Mouse (Mus musculus) liver, adult 2 months (tissue): Measurements from ENCODE around the gene Gm17359. TPM values are rescaled to one million over a fixed set of nuclear protein-coding genes. Genes with fewer than 3 reads are reported as not detected.

ENCODE experiments used
- DNase-seq: peaks from one replicate; pipeline ENCODE4 v3.0.0-alpha.2; 2011; ENCODE audit warnings: low read depth, low spot score; ENCODE audit errors: extremely low read depth
- H3K27ac ChIP-seq: fragments of 200-500 bp; replicated peaks from 2 replicates; pipeline ENCODE4 v1.5.1; 2012; ENCODE audit warnings: low read depth, mild to moderate bottlenecking, control low read depth, inconsistent platforms, low read length; ENCODE audit not compliant: insufficient read depth
- H3K27me3 ChIP-seq: fragments of 200-500 bp; 2 replicates; pipeline ENCODE4 v1.6.1; 2012; ENCODE audit warnings: mild to moderate bottlenecking, moderate library complexity, low read length, inconsistent platforms; ENCODE audit not compliant: control insufficient read depth, insufficient read depth
- H3K36me3 ChIP-seq: fragments of 200-500 bp; 2 replicates; pipeline ENCODE4 v1.6.1; 2012; ENCODE audit warnings: low read length, inconsistent platforms; ENCODE audit not compliant: control insufficient read depth, insufficient read depth
- H3K4me1 ChIP-seq: fragments of 200-500 bp; 2 replicates; pipeline ENCODE4 v1.6.1; 2011; ENCODE audit warnings: low read length; ENCODE audit not compliant: control insufficient read depth, insufficient read depth
- H3K4me3 ChIP-seq: fragments of 200-500 bp; 2 replicates; pipeline ENCODE4 v1.5.1; 2011; ENCODE audit warnings: low read depth, mild to moderate bottlenecking, control low read depth, low read length, moderate library complexity; ENCODE audit not compliant: insufficient read depth
- H3K79me2 ChIP-seq: fragments of 200-500 bp; 2 replicates; pipeline ENCODE4 v1.6.1; 2012; ENCODE audit warnings: inconsistent platforms, mild to moderate bottlenecking, low read length, moderate library complexity; ENCODE audit not compliant: control insufficient read depth, insufficient read depth
- H3K9ac ChIP-seq: fragments of 200-500 bp; 2 replicates; pipeline ENCODE4 v1.6.1; 2012; ENCODE audit warnings: low read depth, mild to moderate bottlenecking, control low read depth, inconsistent platforms, low read length
- CTCF ChIP-seq: fragments of 200-500 bp; IDR thresholded peaks from 2 replicates; pipeline ENCODE4 v1.5.1; 2011; ENCODE audit warnings: low read depth, low read length, control low read depth
- POLR2A ChIP-seq: fragments of 200-500 bp; IDR thresholded peaks from 2 replicates; pipeline ENCODE4 v1.6.1; 2011; ENCODE audit warnings: low read length, control low read depth; ENCODE audit not compliant: insufficient read depth; ENCODE audit errors: extremely low read depth
- WGBS: fragments of 180-500 bp; shearing (Covaris S2); methylation state at CpG from one replicate; pipeline ENCODE4 v1.1.7; 2018; 5-methylcytosine and 5-hydroxymethylcytosine counted together
- polyA plus RNA-seq: library from polyadenylated mRNA; depleted of rRNA; stranded (reverse); fragments of >200 nt; gene quantifications from 2 replicates; pipeline ENCODE4 v1.2.3, GENCODE M21; 2012
- total RNA-seq: library from RNA; depleted of rRNA; stranded (reverse); fragments of >200 nt; gene quantifications from 2 replicates; pipeline ENCODE4 v1.2.3, GENCODE M21; 2014

Gene Gm17359
- total and polyA plus RNA-seq, 2 experiments: 0.09 to 0.13 TPM

DNA sequence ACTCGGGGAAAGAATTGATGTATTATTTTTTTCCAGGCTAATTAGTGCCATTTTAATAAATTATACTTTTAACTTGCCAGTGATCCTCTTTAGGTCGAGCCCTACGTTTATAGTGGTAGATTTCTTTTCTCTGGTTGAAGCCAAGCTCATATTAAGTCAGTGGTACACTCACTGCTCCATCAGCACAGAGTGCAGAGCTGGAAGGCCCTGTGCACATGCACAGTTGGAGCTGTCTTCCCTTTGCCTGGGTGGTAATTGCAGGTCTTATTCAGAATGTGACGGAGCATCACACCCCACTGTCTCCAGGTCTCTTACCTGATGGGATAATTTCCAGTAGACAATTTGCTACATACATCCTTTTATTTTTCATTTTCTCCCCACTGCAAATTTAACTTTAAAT lies 52.6 kb downstream of the Gm17359 start:
- TF ChIP-seq POLR2A (no peak), CTCF (no peak)
- no peaks in the 10 kb centered on the region for H3K4me1 ChIP-seq
- no peak overlapping the region for H3K4me3 ChIP-seq
- no peaks in the 10 kb centered on the region for H3K79me2 ChIP-seq
- 88% methylated on average over 4 of the region's 4 CpGs for WGBS
- DNase-seq: no peak
- no peaks in the 10 kb centered on the region for H3K27me3 ChIP-seq
- H3K27ac ChIP-seq: no peak overlapping the region
- no peaks in the 10 kb centered on the region for H3K36me3 ChIP-seq
- H3K9ac ChIP-seq: no peak overlapping the region

DNA sequence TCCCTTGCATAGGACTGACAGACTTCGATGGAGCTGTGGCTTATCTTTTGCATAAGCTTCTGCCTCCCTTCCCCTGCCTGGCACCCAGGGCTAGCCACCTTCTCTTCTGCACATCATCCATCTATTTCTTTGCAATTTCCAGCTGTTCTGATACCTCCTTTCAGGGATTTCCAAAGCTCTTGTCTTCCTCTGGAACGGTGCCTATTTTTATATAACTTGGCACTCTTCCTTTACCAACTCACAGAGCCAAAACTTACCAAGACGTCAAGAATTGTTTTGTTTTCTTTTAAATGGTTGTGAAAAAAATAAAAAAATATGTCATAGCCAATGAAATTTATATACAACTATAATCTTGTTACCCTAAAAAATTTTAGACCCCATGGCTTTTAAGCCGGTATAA lies 64.1 kb downstream of the Gm17359 start:
- Histone ChIP-seq H3K4me3 (no peak overlapping the region), H3K79me2 (no peaks in the 10 kb centered on the region), H3K9ac (no peak overlapping the region), H3K36me3 (no peaks in the 10 kb centered on the region), H3K27me3 (no peaks in the 10 kb centered on the region), H3K27ac (no peak overlapping the region), H3K4me1 (no peaks in the 10 kb centered on the region)
- TF ChIP-seq CTCF (no peak), POLR2A (no peak)
- DNase-seq: peak; percentile 30
- 40% methylated on average over 4 of the region's 4 CpGs for WGBS

DNA sequence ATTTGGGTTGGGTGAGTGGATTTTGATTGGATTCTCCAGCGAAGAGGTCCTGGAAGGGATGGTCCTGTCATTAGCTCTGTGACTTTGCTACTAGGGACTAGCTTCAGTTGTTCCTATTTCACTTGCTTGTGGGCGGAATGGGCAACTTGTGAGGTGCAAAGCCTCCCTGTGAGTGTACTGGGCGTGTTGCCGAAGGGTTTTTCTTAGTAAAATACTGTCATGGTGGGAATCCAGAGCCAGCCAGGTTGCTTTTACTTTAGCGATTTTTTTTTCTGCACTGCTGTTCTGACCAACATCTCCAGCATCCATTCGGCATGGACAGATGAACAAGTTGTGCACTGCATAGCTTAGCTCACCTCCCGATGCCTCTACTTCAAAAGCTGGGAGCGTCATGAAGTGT lies 65.6 kb downstream of the Gm17359 start:
- 94% methylated on average over 8 of the region's 8 CpGs for WGBS
- Histone ChIP-seq H3K27me3 (no peaks in the 10 kb centered on the region), H3K9ac (no peak overlapping the region), H3K79me2 (no peaks in the 10 kb centered on the region), H3K4me3 (no peak overlapping the region), H3K36me3 (no peaks in the 10 kb centered on the region), H3K27ac (no peak overlapping the region), H3K4me1 (no peaks in the 10 kb centered on the region)
- TF ChIP-seq POLR2A (no peak), CTCF (no peak)
- no peak for DNase-seq

DNA sequence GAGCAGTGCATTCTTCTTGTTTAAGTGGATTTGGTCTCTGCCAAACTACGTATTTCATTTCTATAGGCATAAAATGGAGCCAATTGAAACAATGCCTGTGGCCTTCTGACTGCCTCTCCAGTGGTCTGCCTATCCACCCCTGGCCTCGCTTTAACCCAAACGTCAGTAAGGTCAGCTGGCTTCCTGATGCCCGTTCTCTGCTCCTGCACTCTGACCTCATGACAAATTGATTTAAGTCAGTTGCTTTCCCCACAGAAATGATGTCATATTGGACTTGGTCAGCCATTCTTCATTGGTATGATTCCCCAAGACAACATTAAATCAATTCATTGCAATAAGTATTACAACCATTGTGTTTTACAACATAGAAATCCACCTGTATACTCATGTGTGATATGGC lies 72.1 kb downstream of the Gm17359 start:
- no peaks in the 10 kb centered on the region for H3K4me1 ChIP-seq
- no peaks in the 10 kb centered on the region for H3K27me3 ChIP-seq
- H3K4me3 ChIP-seq: no peak overlapping the region
- DNase-seq: peak; percentile 54
- no peak for TF ChIP-seq CTCF
- no peak for TF ChIP-seq POLR2A
- no peaks in the 10 kb centered on the region for H3K36me3 ChIP-seq
- 34% methylated on average over 4 of the region's 4 CpGs for WGBS
- no peak overlapping the region for H3K27ac ChIP-seq
- H3K9ac ChIP-seq: no peak overlapping the region
- H3K79me2 ChIP-seq: no peaks in the 10 kb centered on the region

DNA sequence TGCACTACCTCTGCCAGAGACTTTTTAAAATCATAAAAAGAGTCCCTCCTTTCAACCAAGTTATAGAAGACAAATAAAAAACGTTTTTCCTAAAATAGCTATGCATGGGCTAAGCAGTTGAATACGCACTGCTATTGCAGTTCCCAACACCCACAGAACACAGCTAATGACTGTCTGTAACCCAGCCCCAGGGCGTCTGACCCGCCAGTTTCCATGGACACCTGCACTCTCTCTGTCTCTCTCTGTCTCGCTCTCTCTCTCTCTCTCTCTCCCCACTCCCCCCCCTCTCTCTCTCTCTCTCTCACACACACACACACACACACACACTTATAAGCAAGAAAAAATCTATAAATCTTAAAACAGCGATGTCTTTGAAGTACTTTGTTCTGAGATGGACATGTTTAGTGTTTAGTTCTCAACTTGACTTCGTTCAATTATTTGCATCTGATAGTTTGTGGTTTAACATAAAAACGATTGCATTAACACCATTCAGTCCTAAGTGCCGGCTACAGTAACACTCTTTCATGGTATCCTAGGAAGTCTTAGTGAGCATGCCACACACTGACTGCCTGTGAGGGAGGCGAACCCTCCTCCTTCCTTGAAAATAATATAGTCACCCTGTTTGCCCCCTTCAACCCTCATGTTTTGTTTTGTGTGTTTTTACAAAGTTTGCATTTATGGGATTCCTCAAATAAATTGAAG lies 73.6 kb downstream of the Gm17359 start:
- H3K4me3 ChIP-seq: no peak overlapping the region
- no peak for TF ChIP-seq POLR2A
- no peak for TF ChIP-seq CTCF
- 79% methylated on average over 10 of the region's 10 CpGs for WGBS

GRCm38 (mm10) chr3:79410629-79410995 lies 74.2 kb downstream of the Gm17359 start:
- 76% methylated on average over 5 of the region's 5 CpGs for WGBS
- H3K79me2 ChIP-seq: no peaks in the 10 kb centered on the region
- H3K9ac ChIP-seq: no peak overlapping the region
- H3K4me1 ChIP-seq: peaks cover 7% of the 10 kb centered on the region
- DNase-seq: no peak
- H3K27ac ChIP-seq: no peak overlapping the region
- TF ChIP-seq CTCF (no peak), POLR2A (no peak)
- H3K27me3 ChIP-seq: no peaks in the 10 kb centered on the region
- no peaks in the 10 kb centered on the region for H3K36me3 ChIP-seq
- H3K4me3 ChIP-seq: no peak overlapping the region

More for the DNA sequence above, 73.6 kb downstream of the Gm17359 start:
- H3K36me3 ChIP-seq: no peaks in the 10 kb centered on the region
- H3K27ac ChIP-seq: no peak overlapping the region
- DNase-seq: no peak
- no peaks in the 10 kb centered on the region for H3K79me2 ChIP-seq
- peaks cover 5% of the 10 kb centered on the region for H3K4me1 ChIP-seq
- H3K27me3 ChIP-seq: no peaks in the 10 kb centered on the region
- no peak overlapping the region for H3K9ac ChIP-seq
